Mouse (Mus musculus) CH12.LX (cell line): Measurements from ENCODE around the gene Pafah2. TPM values are rescaled to one million over a fixed set of nuclear protein-coding genes. Genes with fewer than 3 reads are reported as not detected.

ENCODE experiments used
- DNase-seq: peaks from one replicate; pipeline ENCODE4 v3.0.0-alpha.2; 2013; ENCODE audit errors: extremely low read depth
- H3K27ac ChIP-seq: 2 replicates; pipeline ENCODE4 v1.5.1; 2012; ENCODE audit warnings: low read depth, mild to moderate bottlenecking, control low read depth, moderate library complexity; ENCODE audit not compliant: insufficient read depth
- H3K27me3 ChIP-seq: replicated peaks from 2 replicates; pipeline ENCODE3; 2012; ENCODE audit warnings: inconsistent platforms
- H3K36me3 ChIP-seq, 2 experiments: replicated peaks in 1 of 2; 2 replicates each; pipeline versions ENCODE3 to v1.6.1; 2012; ENCODE audit warnings: inconsistent platforms in 1 of 2, low read length in 1 of 2, mild to moderate bottlenecking in 1 of 2, mixed read lengths in 1 of 2, moderate library complexity in 1 of 2; ENCODE audit not compliant: control insufficient read depth in 1 of 2, insufficient read depth in 1 of 2
- H3K4me1 ChIP-seq, 2 experiments: 2 replicates each; pipeline ENCODE4 v1.6.1; 2012; ENCODE audit warnings: inconsistent platforms in 1 of 2, moderate library complexity in 1 of 2; ENCODE audit not compliant: insufficient read depth in 2 of 2, control insufficient read depth in 1 of 2
- H3K4me2 ChIP-seq: 2 replicates; pipeline ENCODE4 v1.6.1; 2012; ENCODE audit warnings: low read depth, mild to moderate bottlenecking, control low read depth; ENCODE audit not compliant: poor library complexity, insufficient read depth, severe bottlenecking
- H3K4me3 ChIP-seq, 3 experiments: fragments of 150-350 bp in 1 of 3; sonication (generic) in 1 of 3; replicated peaks in 1 of 3; 2 replicates each; pipeline versions ENCODE3 to v1.5.1; 2011 to 2012; ENCODE audit warnings: low read depth in 2 of 3, low read length in 2 of 3, mild to moderate bottlenecking in 2 of 3, moderate library complexity in 2 of 3, control low read depth in 1 of 3, improper control_type of control experiment in 1 of 3, inconsistent platforms in 1 of 3, mixed read lengths in 1 of 3; ENCODE audit not compliant: poor library complexity in 1 of 3
- H3K79me2 ChIP-seq: replicated peaks from 2 replicates; pipeline ENCODE4 v1.6.1; 2012; ENCODE audit warnings: mild to moderate bottlenecking, moderate library complexity; ENCODE audit not compliant: control insufficient read depth, poor library complexity, insufficient read depth, severe bottlenecking; ENCODE audit errors: extremely low read depth
- H3K9ac ChIP-seq: 2 replicates; pipeline ENCODE4 v1.6.1; 2012; ENCODE audit warnings: low read depth, mild to moderate bottlenecking, control low read depth, moderate library complexity; ENCODE audit not compliant: insufficient read depth
- H3K9me3 ChIP-seq: replicated peaks from 2 replicates; pipeline ENCODE3; 2012; ENCODE audit warnings: low read length, inconsistent platforms, mixed read lengths
- BHLHE40 ChIP-seq: IDR thresholded peaks from 2 replicates; pipeline ENCODE4 v1.6.1; 2011; ENCODE audit warnings: mild to moderate bottlenecking, low read depth, low read length, improper control_type of control experiment
- CHD2 ChIP-seq: IDR thresholded peaks from 2 replicates; pipeline ENCODE4 v1.6.1; 2011; ENCODE audit warnings: low read length, improper control_type of control experiment
- CTCF ChIP-seq, 2 experiments: IDR thresholded peaks in 1 of 2; conservative IDR thresholded peaks in 1 of 2; 2 replicates each; pipeline ENCODE4 v1.5.1; 2011 to 2012; ENCODE audit warnings: low read depth in 2 of 2, low read length in 2 of 2, improper control_type of control experiment in 1 of 2, inconsistent platforms in 1 of 2, mild to moderate bottlenecking in 1 of 2, moderate library complexity in 1 of 2
- ELF1 ChIP-seq: IDR thresholded peaks from 2 replicates; pipeline ENCODE4 v1.6.1; 2014; ENCODE audit warnings: low read depth, mild to moderate bottlenecking, inconsistent platforms, low read length, improper control_type of control experiment
- ETS1 ChIP-seq: conservative IDR thresholded peaks from 2 replicates; pipeline ENCODE4 v1.6.1; 2012; ENCODE audit warnings: low read depth, mild to moderate bottlenecking, inconsistent platforms, low read length, improper control_type of control experiment, moderate library complexity
- GABPA ChIP-seq: IDR thresholded peaks from 2 replicates; pipeline ENCODE4 v1.6.1; 2012; ENCODE audit warnings: low read depth, low read length, improper control_type of control experiment, inconsistent platforms; ENCODE audit not compliant: insufficient replicate concordance
- HCFC1 ChIP-seq: IDR thresholded peaks from 2 replicates; pipeline ENCODE4 v1.6.1; 2012; ENCODE audit warnings: low read depth, mild to moderate bottlenecking, inconsistent platforms, low read length, improper control_type of control experiment
- JUN ChIP-seq: IDR thresholded peaks from 2 replicates; pipeline ENCODE4 v1.6.1; 2011; ENCODE audit warnings: low read depth, mild to moderate bottlenecking, low read length, improper control_type of control experiment, moderate library complexity; ENCODE audit not compliant: insufficient read depth
- MAFK ChIP-seq: IDR thresholded peaks from 2 replicates; pipeline ENCODE4 v1.6.1; 2011; ENCODE audit warnings: low read length, improper control_type of control experiment; ENCODE audit not compliant: insufficient replicate concordance
- MAX ChIP-seq: IDR thresholded peaks from 2 replicates; pipeline ENCODE4 v1.6.1; 2011; ENCODE audit warnings: low read length, improper control_type of control experiment
- MAZ ChIP-seq: IDR thresholded peaks from 2 replicates; pipeline ENCODE4 v1.6.1; 2012; ENCODE audit warnings: low read depth, mild to moderate bottlenecking, inconsistent platforms, low read length, improper control_type of control experiment, moderate library complexity
- MEF2A ChIP-seq: IDR thresholded peaks from 2 replicates; pipeline ENCODE4 v1.6.1; 2014; ENCODE audit warnings: low read depth, mild to moderate bottlenecking, inconsistent platforms, low read length, improper control_type of control experiment, borderline replicate concordance
- POLR2A ChIP-seq: IDR thresholded peaks from 2 replicates; pipeline ENCODE4 v1.6.1; 2011; ENCODE audit warnings: low read depth, mild to moderate bottlenecking, improper control_type of control experiment, low read length
- POLR2AphosphoS2 ChIP-seq: IDR thresholded peaks from 2 replicates; pipeline ENCODE4 v1.6.1; 2011; ENCODE audit warnings: low read depth, low read length, improper control_type of control experiment
- RAD21 ChIP-seq: IDR thresholded peaks from 2 replicates; pipeline ENCODE4 v1.6.1; 2011; ENCODE audit warnings: low read depth, mild to moderate bottlenecking, low read length, improper control_type of control experiment, moderate library complexity
- RCOR1 ChIP-seq: conservative IDR thresholded peaks from 2 replicates; pipeline ENCODE4 v1.6.1; 2012; ENCODE audit warnings: low read depth, mild to moderate bottlenecking, inconsistent platforms, low read length, improper control_type of control experiment
- SIN3A ChIP-seq: IDR thresholded peaks from 2 replicates; pipeline ENCODE4 v1.6.1; 2012; ENCODE audit warnings: low read length, improper control_type of control experiment, inconsistent platforms
- SMC3 ChIP-seq: IDR thresholded peaks from 2 replicates; pipeline ENCODE4 v1.6.1; 2011; ENCODE audit warnings: low read depth, low read length, improper control_type of control experiment
- USF2 ChIP-seq: conservative IDR thresholded peaks from 2 replicates; pipeline ENCODE4 v1.6.1; 2011; ENCODE audit warnings: low read depth, low read length, improper control_type of control experiment
- ZC3H11A ChIP-seq: IDR thresholded peaks from 2 replicates; pipeline ENCODE4 v1.6.1; 2012; ENCODE audit warnings: low read depth, mild to moderate bottlenecking, inconsistent platforms, low read length, improper control_type of control experiment
- ZKSCAN1 ChIP-seq: IDR thresholded peaks from 2 replicates; pipeline ENCODE4 v1.6.1; 2012; ENCODE audit warnings: low read depth, inconsistent platforms, low read length, improper control_type of control experiment, borderline replicate concordance
- ZNF384 ChIP-seq: IDR thresholded peaks from 2 replicates; pipeline ENCODE4 v1.6.1; 2012; ENCODE audit warnings: low read depth, low read length, improper control_type of control experiment, inconsistent platforms
- dilution Hi-C: fragments of 300-500 bp; cut with MboI; formaldehyde crosslinking; loops from 2 replicates; pipeline ENCODE4 v1.14.3; 2020; ENCODE audit warnings: low sequenced_read_pairs; ENCODE audit not compliant: extremely low pct_unique_long_range_greater_than_20kb, extremely low pct_ligation_motif_present
- in situ Hi-C: fragments of 300-500 bp; cut with MboI; formaldehyde crosslinking; loops from 3 replicates; pipeline ENCODE4 v1.14.3; 2019; ENCODE audit warnings: low sequenced_read_pairs, low pct_ligation_motif_present, low pct_unique_long_range_greater_than_20kb, mixed read lengths
- polyA plus RNA-seq: library from polyadenylated mRNA; unstranded; fragments of >175 nt; gene quantifications from 2 replicates; pipeline ENCODE4 v1.2.1, GENCODE M21; 2012; ENCODE audit warnings: low read depth; ENCODE audit not compliant: insufficient read length
- total RNA-seq, 2 experiments: library from RNA; depleted of rRNA; stranded (reverse); fragments of 300-350 nt in 1 of 2; fragments of >200 nt in 1 of 2; gene quantifications; 2 replicates each; pipeline ENCODE4 v1.2.3; 2012 to 2014

Pafah2 gene
- total and polyA plus RNA-seq, 3 experiments: 8.9 to 10.7 (median 10.4) TPM

DNA sequence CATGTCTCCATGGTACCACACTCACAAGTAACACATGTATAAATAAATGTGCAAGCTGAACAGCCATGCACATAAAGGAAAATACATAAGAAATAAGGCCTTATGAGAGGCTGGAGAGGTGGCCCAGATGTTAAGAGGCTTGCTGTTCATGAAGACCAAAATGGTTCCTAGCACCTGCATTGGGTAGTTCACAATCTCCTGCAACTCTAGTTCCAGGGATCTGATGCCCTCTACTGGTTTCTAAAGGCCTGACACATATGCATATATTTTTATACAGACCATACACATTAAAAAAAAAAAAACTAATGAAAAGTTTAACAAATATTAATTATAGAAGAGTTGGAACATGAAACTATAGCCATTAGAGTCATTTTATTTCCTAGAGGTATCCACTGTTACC, 75.3 kb downstream of the Pafah2 start:
- no peak overlapping the region for H3K4me3 ChIP-seq
- dilution Hi-C loops: no loop called here
- peaks cover 6 to 15% of the 10 kb centered on the region in 2 experiments for H3K36me3 ChIP-seq
- no peak overlapping the region for H3K4me2 ChIP-seq
- no peaks in the 10 kb centered on the region; the same call in 1 of the 2 replicates for H3K79me2 ChIP-seq
- no peak for DNase-seq
- peaks cover 2% of the 10 kb centered on the region for H3K9me3 ChIP-seq
- peaks cover 21% of the 10 kb centered on the region for H3K27me3 ChIP-seq
- H3K9ac ChIP-seq: no peak overlapping the region
- peaks cover 3% of the 10 kb centered on the region in 2 experiments for H3K4me1 ChIP-seq
- no peak overlapping the region for H3K27ac ChIP-seq
- no peak for TF ChIP-seq SIN3A
- TF ChIP-seq CTCF (conservative IDR thresholded peaks at IDR 0.05 in 1 of 2, IDR thresholded peaks at IDR 0.05 in 1 of 2; ENCODE audit: low read depth in 2 of 2, low read length in 2 of 2): peak in 1 of 2 experiments; percentile 50; a peak in 2 of 4 replicates
- TF ChIP-seq MAZ: no peak
- TF ChIP-seq ZKSCAN1: no peak
- TF ChIP-seq USF2: no peak
- TF ChIP-seq BHLHE40: no peak
- TF ChIP-seq RAD21: peak; percentile 36
- no peak for TF ChIP-seq MAFK
- TF ChIP-seq POLR2AphosphoS2: no peak
- in situ Hi-C loops: no loop called here

DNA sequence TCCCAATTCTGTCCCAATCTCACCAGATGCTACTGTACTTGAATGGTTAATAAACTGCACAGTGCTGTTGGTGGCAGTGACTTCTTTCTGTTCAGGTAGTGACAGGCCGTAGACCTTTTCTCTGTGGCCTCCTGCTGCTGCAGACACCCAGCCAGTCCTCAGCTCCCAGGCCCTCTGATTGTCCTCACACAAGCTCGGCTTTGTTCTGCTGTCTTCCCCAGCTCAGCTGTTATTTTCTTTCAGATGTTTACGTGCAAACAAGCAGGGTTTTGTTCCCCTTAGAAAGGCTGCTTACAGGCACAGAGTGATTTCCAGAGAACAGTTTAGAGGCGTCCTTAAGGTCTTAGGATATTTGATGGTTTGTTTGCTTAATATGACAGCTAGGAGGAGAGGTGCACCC, 77.6 kb downstream of the Pafah2 start:
- peaks cover 4% of the 10 kb centered on the region for H3K27me3 ChIP-seq
- no peak overlapping the region for H3K9ac ChIP-seq
- H3K4me3 ChIP-seq: no peak overlapping the region
- peaks cover 2% of the 10 kb centered on the region for H3K9me3 ChIP-seq
- peaks cover 6 to 15% of the 10 kb centered on the region in 2 experiments for H3K36me3 ChIP-seq
- in situ Hi-C loops: no loop called here
- TF ChIP-seq ELF1: no peak
- no peak for TF ChIP-seq ZC3H11A
- no peak for TF ChIP-seq SMC3
- no peak for TF ChIP-seq MEF2A
- TF ChIP-seq CHD2: no peak
- TF ChIP-seq RCOR1: no peak
- no peak for TF ChIP-seq ZNF384
- no peak for TF ChIP-seq JUN
- TF ChIP-seq RAD21: no peak
- no peak for TF ChIP-seq HCFC1
- TF ChIP-seq ZKSCAN1: no peak
- no peak for TF ChIP-seq POLR2A
- no peak for TF ChIP-seq MAX
- no peak for TF ChIP-seq POLR2AphosphoS2
- TF ChIP-seq BHLHE40: no peak
- no peak for TF ChIP-seq ETS1
- TF ChIP-seq GABPA: no peak
- no peak overlapping the region for H3K27ac ChIP-seq
- H3K4me1 ChIP-seq: peaks cover 5 to 14% of the 10 kb centered on the region in 2 experiments; a peak in 3 of 4 replicates
- no peaks in the 10 kb centered on the region; the same call in 1 of the 2 replicates for H3K79me2 ChIP-seq
- no peak overlapping the region for H3K4me2 ChIP-seq
- DNase-seq: no peak
- dilution Hi-C loops: no loop called here
